Mouse (Mus musculus) hindbrain, embryonic 12.5 days (tissue): ENCODE results near the gene Crip1. TPM values are rescaled to one million over a fixed set of nuclear protein-coding genes. Genes with fewer than 3 reads are reported as not detected.

Experiments
- ATAC-seq: fragments of 200-750 bp; cut with Nextera tagmentation; 2 replicates; pipeline ENCODE4 v1.8.0; 2017; ENCODE audit warnings: moderate TSS enrichment; ENCODE audit not compliant: low FRiP score
- H3K27ac ChIP-seq: fragments of 300-500 bp; sonication (generic); 2 replicates; pipeline ENCODE4 v1.5.1; 2016; ENCODE audit warnings: mild to moderate bottlenecking
- H3K27me3 ChIP-seq: fragments of 300-500 bp; sonication (generic); 2 replicates; pipeline ENCODE4 v1.6.1; 2016; ENCODE audit warnings: mild to moderate bottlenecking
- H3K36me3 ChIP-seq: fragments of 300-500 bp; sonication (generic); 2 replicates; pipeline ENCODE4 v1.6.1; 2016; ENCODE audit warnings: mild to moderate bottlenecking
- H3K4me1 ChIP-seq: fragments of 300-500 bp; sonication (generic); 2 replicates; pipeline ENCODE4 v1.6.1; 2016
- H3K4me2 ChIP-seq: fragments of 300-500 bp; sonication (generic); replicated peaks from 2 replicates; pipeline ENCODE4 v1.6.1; 2016; ENCODE audit warnings: mild to moderate bottlenecking
- H3K4me3 ChIP-seq: fragments of 300-500 bp; sonication (generic); 2 replicates; pipeline ENCODE4 v1.5.1; 2016; ENCODE audit warnings: mild to moderate bottlenecking
- H3K9ac ChIP-seq: fragments of 300-500 bp; sonication (generic); 2 replicates; pipeline ENCODE4 v1.6.1; 2016; ENCODE audit warnings: mild to moderate bottlenecking, moderate library complexity
- H3K9me3 ChIP-seq: fragments of 300-500 bp; sonication (generic); replicated peaks from 2 replicates; pipeline ENCODE4 v1.6.1; 2016; ENCODE audit warnings: mild to moderate bottlenecking
- WGBS: fragments of 180-500 bp; shearing (Covaris S2); methylation state at CpG from one replicate; pipeline ENCODE4 v1.1.7; 2016; 5-methylcytosine and 5-hydroxymethylcytosine counted together
- polyA plus RNA-seq: library from polyadenylated mRNA; unstranded; fragments of >200 nt; fragmentation: Nextera tagmentation; extraction: Ambion mirVana; gene quantifications from 2 replicates; pipeline ENCODE4 v1.2.1, GENCODE M21; 2016

Crip1 gene
- polyA plus RNA-seq, 1 experiment from 2014 or later, result 90.8 TPM

- no peak overlapping the region for H3K4me3 ChIP-seq
- no peaks in the 10 kb centered on the region for H3K9me3 ChIP-seq
- H3K4me2 ChIP-seq, result no peak overlapping the region
- peaks cover 10% of the 10 kb centered on the region for H3K36me3 ChIP-seq
- ATAC-seq, result no peak
- WGBS, result 90% methylated on average over 4 of the region's 4 CpGs
- H3K4me1 ChIP-seq, result peaks cover 21% of the 10 kb centered on the region
- no peak overlapping the region for H3K27ac ChIP-seq
- no peaks in the 10 kb centered on the region for H3K27me3 ChIP-seq
- no peak overlapping the region for H3K9ac ChIP-seq
Measured at GRCm38 (mm10) chr12:113107431-113108124, 38.5 kb upstream of the Crip1 start.

GRCm38 (mm10) chr12:113108528-113109283 lies 37.4 kb upstream of the Crip1 start:
- H3K4me2 ChIP-seq, result no peak overlapping the region
- no peaks in the 10 kb centered on the region for H3K9me3 ChIP-seq
- no peak for ATAC-seq
- H3K27ac ChIP-seq, result no peak overlapping the region
- 89% methylated on average over 17 of the region's 17 CpGs for WGBS
- H3K4me1 ChIP-seq, result peaks cover 12% of the 10 kb centered on the region; the same call in 1 of the 2 replicates
- no peak overlapping the region for H3K9ac ChIP-seq
- no peaks in the 10 kb centered on the region for H3K27me3 ChIP-seq
- H3K4me3 ChIP-seq, result no peak overlapping the region
- peaks cover 21% of the 10 kb centered on the region for H3K36me3 ChIP-seq

- WGBS, result 85% methylated on average over 10 of the region's 10 CpGs
- no peak overlapping the region for H3K27ac ChIP-seq
Measured at GRCm38 (mm10) chr12:113109801-113110200, 36.3 kb upstream of the Crip1 start.

DNA sequence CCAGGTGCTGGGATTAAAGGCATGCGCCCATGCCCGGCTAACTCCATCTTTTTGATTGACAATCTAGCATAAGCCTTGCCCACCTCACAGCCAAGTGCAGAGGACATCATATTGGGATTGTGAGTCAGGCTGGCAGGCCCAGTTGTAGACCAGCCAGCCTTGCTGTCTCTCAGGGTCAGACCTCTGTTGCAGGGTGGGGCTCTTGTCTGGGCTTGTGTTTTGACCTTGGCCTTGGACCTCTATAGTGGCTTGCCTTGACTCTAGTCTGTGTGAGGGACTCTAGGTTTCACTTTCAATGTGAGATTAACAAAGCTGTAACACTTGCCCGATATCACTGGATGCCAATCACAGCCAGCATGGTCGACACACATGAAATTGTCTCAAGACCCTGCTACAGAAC lies 32.0 kb upstream of the Crip1 start:
- Histone ChIP-seq H3K4me2 (no peak overlapping the region), H3K4me1 (0 out of 2 replicates have a peak, but pooled peaks cover 2% of the 10 kb centered on the region), H3K9ac (no peak overlapping the region), H3K4me3 (no peak overlapping the region), H3K36me3 (peaks cover 58% of the 10 kb centered on the region), H3K27ac (no peak overlapping the region), H3K27me3 (no peaks in the 10 kb centered on the region), H3K9me3 (no peaks in the 10 kb centered on the region)
- WGBS, result 91% methylated on average over 4 of the region's 4 CpGs
- ATAC-seq, result no peak

More at GRCm38 (mm10) chr12:113109801-113110200, 36.3 kb upstream of the Crip1 start:
- no peak overlapping the region for H3K9ac ChIP-seq
- H3K4me1 ChIP-seq, result 0 out of 2 replicates have a peak, but pooled peaks cover 6% of the 10 kb centered on the region
- no peak overlapping the region for H3K4me3 ChIP-seq
- H3K9me3 ChIP-seq, result no peaks in the 10 kb centered on the region
- no peak for ATAC-seq
- peaks cover 32% of the 10 kb centered on the region for H3K36me3 ChIP-seq
- H3K27me3 ChIP-seq, result no peaks in the 10 kb centered on the region
- no peak overlapping the region for H3K4me2 ChIP-seq

DNA sequence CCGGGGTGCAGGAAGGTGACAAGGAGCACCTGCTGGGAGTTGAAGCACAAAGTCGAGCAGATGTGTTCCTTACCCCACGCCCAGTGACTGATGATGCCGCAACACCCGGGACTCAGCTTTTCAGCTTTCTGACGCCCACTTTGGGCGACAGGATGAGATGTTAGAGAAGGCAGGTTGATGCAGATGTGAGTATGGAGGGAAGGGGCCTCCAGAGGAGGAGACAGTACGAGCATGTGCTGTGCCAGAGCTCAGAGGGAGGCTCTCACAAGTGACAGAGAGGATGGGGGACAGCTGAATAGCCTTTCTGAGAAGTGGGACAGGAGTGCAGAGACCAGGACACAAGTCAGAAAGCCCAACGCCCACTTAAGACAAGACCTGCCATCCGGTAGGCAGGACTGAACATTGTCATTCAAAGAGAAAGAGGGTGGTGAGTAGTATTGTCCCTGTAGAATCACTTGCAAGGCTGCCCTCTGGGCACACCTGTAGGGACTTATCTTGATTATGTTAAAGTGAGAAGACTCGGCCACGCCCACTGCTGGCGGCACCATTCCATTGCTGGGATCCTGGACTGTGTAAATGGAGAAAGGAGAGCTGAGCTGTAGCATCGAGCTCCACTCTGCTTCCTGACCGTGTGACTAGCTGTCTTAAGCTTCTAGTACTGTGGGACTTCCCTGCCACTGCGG lies 31.1 kb upstream of the Crip1 start:
- H3K4me3 ChIP-seq, result no peak overlapping the region
- no peaks in the 10 kb centered on the region for H3K9me3 ChIP-seq
- 0 out of 2 replicates have a peak, but pooled peaks cover 2% of the 10 kb centered on the region for H3K4me1 ChIP-seq
- H3K36me3 ChIP-seq, result peaks cover 59% of the 10 kb centered on the region
- H3K9ac ChIP-seq, result no peak overlapping the region
- no peak overlapping the region for H3K27ac ChIP-seq
- no peaks in the 10 kb centered on the region for H3K27me3 ChIP-seq
- 84% methylated on average over 16 of the region's 16 CpGs for WGBS
- no peak for ATAC-seq
- no peak overlapping the region for H3K4me2 ChIP-seq

- Histone ChIP-seq H3K4me1 (no peaks in the 10 kb centered on the region), H3K4me2 (no peak overlapping the region), H3K4me3 (no peak overlapping the region), H3K36me3 (peaks cover 78% of the 10 kb centered on the region), H3K9me3 (no peaks in the 10 kb centered on the region), H3K27ac (no peak overlapping the region), H3K27me3 (no peaks in the 10 kb centered on the region), H3K9ac (no peak overlapping the region)
- peak; percentile 63 for ATAC-seq
- 86% methylated on average over 20 of the region's 20 CpGs for WGBS
Measured at GRCm38 (mm10) chr12:113119516-113120410, 26.4 kb upstream of the Crip1 start.

DNA sequence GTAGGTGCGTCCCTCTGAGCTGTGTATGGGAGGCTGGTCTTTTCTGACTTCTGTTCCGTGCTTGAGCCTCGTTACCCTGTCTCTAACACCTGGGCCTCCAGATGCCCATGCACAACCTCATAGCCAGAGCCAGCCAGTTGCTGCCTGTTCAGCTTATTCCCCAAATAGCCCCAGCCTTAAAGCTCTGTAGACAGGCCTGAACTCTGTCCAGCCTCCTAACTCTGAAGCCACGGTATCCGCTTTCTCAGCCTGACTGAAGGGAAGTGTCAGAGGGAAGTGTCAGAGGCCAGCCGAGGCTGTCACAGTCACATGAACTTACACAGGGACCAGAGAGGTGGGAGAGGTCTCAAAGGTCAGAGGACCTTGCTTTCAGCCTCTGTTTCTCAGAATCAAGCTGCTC lies 21.4 kb upstream of the Crip1 start:
- H3K36me3 ChIP-seq, result peaks cover 98% of the 10 kb centered on the region
- no peak overlapping the region for H3K4me2 ChIP-seq
- ATAC-seq, result no peak
- H3K9me3 ChIP-seq, result no peaks in the 10 kb centered on the region
- no peak overlapping the region for H3K9ac ChIP-seq
- H3K27me3 ChIP-seq, result no peaks in the 10 kb centered on the region
- H3K27ac ChIP-seq, result no peak overlapping the region
- WGBS, result 87% methylated on average over 6 of the region's 6 CpGs
- H3K4me3 ChIP-seq, result no peak overlapping the region
- no peaks in the 10 kb centered on the region for H3K4me1 ChIP-seq

DNA sequence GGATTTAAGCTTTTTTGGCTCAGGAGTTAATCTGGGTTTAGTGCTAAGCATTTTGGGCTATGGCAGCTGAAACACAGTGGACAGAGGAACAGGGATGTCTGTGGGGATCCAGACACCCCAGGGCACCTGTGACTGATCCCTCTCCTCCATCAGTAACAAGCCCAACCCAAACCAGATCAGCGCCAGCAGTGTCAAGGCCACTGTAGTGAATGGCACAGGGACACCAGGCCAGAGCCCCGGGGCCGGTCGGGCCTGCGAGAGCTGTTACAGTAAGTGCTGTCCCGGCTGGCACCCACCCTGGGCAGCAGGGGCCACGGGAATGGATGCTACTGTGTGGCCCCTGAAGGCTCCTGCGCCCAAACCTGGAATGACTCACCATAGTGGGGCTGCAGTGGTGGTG lies 15.4 kb upstream of the Crip1 start:
- no peaks in the 10 kb centered on the region for H3K4me1 ChIP-seq
- no peaks in the 10 kb centered on the region for H3K9me3 ChIP-seq
- H3K4me3 ChIP-seq, result no peak overlapping the region
- no peak overlapping the region for H3K4me2 ChIP-seq
- ATAC-seq, result no peak
- no peak overlapping the region for H3K9ac ChIP-seq
- H3K27me3 ChIP-seq, result no peaks in the 10 kb centered on the region
- no peak overlapping the region for H3K27ac ChIP-seq
- WGBS, result 94% methylated on average over 8 of the region's 8 CpGs
- peaks cover 100% of the 10 kb centered on the region for H3K36me3 ChIP-seq

DNA sequence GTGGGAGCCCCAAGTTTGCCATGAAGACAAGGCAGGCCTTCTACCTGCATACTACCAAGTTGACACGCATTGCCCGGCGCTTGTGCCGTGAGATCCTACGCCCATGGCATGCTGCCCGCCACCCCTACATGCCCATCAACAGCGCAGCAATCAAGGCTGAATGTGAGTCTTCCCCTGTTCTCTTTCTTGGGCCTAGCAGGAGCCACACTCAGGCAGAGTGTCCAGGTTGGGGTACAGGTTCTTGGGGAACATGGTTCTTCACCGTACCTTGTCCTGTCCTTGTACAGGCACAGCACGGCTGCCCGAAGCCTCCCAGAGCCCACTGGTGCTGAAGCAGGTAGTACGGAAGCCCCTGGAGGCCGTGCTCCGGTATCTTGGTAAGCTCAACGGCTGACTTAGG lies 14.5 kb upstream of the Crip1 start:
- peaks cover 100% of the 10 kb centered on the region for H3K36me3 ChIP-seq

DNA sequence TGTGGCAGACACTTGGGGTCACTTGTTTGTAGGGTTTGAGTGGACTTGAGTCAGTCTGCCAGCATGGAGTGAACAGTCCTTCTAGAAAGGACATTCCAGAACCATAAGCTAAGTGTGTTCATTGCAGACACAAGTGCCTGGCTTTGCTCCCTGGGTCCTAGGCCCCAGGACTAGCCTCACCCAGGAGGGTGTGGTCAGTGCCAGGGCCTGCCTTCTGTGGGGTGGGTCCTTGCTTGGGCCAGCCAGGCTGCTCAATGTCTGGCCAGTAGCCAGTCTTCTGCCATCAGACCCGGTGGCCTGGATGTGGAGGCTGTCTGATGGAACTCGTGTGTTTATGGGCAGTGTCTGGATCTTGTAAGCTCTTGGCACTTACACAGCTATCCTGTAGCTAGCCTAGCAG lies 13.5 kb upstream of the Crip1 start:
- H3K4me3 ChIP-seq, result no peak overlapping the region
- H3K27me3 ChIP-seq, result no peaks in the 10 kb centered on the region
- ATAC-seq, result no peak
- H3K9ac ChIP-seq, result no peak overlapping the region
- no peak overlapping the region for H3K4me2 ChIP-seq
- no peaks in the 10 kb centered on the region for H3K9me3 ChIP-seq
- H3K36me3 ChIP-seq, result peaks cover 100% of the 10 kb centered on the region
- H3K27ac ChIP-seq, result no peak overlapping the region
- 87% methylated on average over 2 of the region's 2 CpGs for WGBS
- H3K4me1 ChIP-seq, result no peaks in the 10 kb centered on the region

More for the DNA sequence above, 14.5 kb upstream of the Crip1 start:
- Histone ChIP-seq H3K27me3 (no peaks in the 10 kb centered on the region), H3K27ac (no peak overlapping the region), H3K9ac (no peak overlapping the region), H3K4me1 (no peaks in the 10 kb centered on the region), H3K4me3 (no peak overlapping the region), H3K9me3 (no peaks in the 10 kb centered on the region), H3K4me2 (no peak overlapping the region)
- WGBS, result 98% methylated on average over 14 of the region's 14 CpGs
- ATAC-seq, result no peak

DNA sequence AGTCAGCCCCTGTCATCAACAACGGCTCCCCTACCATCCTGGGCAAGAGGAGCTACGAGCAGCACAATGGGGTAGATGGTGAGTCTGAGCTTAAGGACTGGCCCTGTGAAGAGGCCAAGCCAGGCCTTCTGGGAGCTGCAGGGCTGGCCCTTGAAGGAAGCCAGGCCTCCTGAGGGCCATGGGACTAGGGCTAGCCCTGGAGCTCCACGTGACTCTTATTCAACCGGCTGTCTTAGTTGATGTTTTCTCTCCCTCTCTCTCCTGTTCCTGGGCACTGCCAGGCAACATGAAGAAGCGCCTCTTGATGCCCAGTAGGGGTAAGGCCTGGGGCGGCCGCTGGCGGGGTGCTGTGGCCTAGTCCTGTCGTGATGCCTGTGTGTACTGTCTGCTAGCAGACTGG lies 12.9 kb upstream of the Crip1 start:
- Histone ChIP-seq H3K9ac (no peak overlapping the region), H3K27me3 (no peaks in the 10 kb centered on the region), H3K4me2 (no peak overlapping the region), H3K27ac (no peak overlapping the region), H3K36me3 (peaks cover 95% of the 10 kb centered on the region), H3K9me3 (no peaks in the 10 kb centered on the region), H3K4me3 (no peak overlapping the region), H3K4me1 (peaks cover under 1% of the 10 kb centered on the region)
- WGBS, result 89% methylated on average over 9 of the region's 9 CpGs
- no peak for ATAC-seq
